Mouse (Mus musculus): ENCODE measurements around the gene Lypd6b.

Lypd6b gene

DNA sequence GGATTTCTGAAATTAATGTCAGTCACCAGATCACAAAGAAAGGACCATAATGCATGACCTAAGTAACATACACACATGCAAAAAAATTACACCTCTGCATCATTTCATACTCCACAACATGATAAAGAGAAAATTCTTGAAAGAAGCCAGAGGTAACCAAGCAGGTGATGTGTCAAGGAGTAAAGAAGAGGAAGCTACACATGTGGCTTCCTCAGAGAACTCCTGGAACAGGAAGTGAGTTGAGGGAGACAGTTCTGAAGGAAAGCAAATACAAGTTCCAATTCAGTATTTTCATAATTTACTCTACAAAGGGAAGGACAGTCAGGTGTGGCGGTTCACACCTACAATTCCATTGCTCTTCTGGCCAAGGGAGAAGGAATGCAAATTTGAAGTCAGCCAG, 93.5 kb downstream of the Lypd6b start:
- WGBS: 93% methylated on average over 1 of the region's 1 CpGs

DNA sequence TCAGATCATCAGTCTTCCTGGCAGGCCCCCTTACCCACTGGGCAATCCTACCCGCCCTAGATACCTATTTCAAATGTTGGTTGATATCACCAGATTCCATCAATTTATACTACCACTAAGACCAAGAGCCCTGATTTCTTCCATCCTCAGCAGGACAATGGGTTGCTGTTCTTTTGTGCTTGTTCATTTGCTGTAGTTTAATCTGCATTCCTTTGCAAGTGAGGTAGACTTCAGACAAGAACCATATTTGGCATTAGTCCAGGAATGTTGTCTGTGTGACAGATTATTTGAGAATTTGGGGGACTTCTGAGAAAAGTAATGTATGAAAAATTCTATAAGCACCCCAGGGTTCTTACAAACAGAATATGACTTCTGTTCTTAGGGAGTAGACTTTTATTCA, 95.0 kb downstream of the Lypd6b start:
- WGBS: 92% methylated on average over 1 of the region's 1 CpGs

DNA sequence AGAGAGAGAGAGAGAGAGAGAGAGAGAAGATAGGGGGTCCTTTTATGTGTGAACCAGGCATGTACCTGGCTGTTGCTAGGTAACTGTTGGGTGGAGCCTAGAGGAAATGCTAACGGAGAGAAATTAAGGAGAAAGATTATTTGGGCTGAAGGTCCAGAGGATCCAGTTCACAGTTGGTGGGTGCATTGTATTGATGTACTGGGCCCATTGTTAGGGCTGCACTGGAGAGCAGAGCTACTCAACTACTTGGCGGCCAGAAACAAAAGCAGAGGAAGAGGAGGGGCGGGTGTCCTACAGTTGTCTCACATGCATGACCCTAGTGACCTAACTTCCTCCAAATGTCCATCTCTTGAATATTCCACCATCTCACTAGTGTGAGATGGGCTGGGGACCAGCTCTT, 96.5 kb downstream of the Lypd6b start:
- WGBS: 74% methylated on average over 3 of the region's 3 CpGs

DNA sequence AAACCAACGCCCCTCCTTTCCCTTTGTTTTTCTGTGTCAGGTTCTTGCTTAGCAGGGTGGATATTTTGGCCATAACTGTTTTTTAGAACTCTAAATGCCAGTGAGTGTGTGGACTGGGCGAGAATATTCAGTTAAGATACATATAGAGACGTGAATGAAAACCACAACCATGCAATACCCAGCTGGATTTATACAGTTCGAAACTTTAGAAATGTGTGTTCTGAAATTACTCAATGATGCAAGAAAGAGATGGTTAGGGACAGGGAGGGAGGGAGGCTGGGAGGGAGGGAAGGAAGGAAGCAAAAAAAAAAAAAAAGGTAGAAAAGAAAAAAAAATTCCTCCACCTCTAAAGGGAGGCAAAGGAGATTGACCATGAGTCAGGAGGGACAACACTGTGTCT, 98.7 kb downstream of the Lypd6b start:
- WGBS: 80% methylated on average over 4 of the region's 4 CpGs

DNA sequence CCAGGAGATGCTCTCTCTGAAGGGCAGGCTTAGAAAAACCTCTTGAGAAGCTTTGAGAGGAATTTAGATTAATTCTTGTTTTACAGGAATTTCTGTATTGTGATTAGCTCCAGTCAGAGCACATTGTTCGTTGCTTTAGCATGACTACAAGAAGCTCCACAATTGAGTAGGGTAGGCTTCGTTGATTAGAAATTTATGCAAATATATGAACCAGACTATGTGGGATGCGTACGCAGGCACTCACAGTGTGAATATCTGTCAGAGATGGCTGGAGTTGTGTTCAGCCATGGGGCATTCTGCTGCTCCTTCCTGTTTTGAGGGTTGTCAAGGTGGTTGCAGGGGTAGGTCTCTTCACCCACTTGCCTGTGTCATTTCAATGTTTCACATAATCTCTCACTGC, 100.9 kb downstream of the Lypd6b start:
- WGBS: 83% methylated on average over 4 of the region's 4 CpGs

DNA sequence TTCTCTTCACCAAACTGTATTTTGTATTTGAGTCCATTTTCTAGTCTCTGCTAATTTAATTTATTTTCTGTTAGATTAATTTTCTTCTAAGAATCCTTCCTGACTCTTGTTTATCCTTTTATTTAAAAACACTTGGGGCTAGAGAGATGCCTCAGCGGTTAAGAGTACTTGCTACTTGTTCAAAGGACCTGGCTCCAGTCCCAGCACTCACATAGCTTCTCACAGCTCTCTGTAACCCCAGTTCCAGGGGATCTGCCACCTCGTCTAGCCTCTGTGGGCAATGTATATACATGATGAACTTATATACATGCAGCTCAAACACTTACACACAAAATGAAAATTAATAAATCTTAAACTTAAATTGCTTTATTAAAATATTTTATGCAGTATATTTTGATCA, 103.2 kb downstream of the Lypd6b start:
- WGBS: 56% methylated on average over 2 of the region's 2 CpGs

DNA sequence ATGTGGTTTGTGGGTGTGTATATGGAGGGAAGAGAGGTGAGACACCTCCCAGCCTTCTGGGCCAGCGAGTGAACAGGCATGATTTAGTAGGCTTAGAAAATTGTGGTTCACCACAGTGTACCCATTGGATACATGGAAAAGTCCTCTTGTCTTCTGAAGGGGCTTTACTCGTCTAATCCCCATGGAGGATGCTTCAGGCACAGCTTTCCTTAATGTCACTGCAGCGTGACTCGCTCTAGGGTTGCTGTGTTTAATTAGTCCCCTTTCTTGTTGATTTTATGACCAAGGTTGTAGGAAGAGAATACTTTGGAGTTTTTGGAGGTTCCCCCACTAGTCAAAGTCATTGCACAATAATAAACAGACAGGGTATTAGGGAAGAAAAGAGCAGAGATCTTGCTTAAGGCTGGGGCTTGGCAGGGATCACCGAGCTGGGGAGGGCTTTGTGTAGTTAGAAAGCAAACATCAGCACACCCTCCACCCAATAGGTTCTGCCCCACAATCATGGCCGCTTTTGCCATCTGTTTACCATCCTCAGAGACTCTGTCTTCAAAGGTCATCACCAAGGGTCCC, 122.4 kb downstream of the Lypd6b start:
- WGBS: 93% methylated on average over 6 of the region's 6 CpGs

DNA sequence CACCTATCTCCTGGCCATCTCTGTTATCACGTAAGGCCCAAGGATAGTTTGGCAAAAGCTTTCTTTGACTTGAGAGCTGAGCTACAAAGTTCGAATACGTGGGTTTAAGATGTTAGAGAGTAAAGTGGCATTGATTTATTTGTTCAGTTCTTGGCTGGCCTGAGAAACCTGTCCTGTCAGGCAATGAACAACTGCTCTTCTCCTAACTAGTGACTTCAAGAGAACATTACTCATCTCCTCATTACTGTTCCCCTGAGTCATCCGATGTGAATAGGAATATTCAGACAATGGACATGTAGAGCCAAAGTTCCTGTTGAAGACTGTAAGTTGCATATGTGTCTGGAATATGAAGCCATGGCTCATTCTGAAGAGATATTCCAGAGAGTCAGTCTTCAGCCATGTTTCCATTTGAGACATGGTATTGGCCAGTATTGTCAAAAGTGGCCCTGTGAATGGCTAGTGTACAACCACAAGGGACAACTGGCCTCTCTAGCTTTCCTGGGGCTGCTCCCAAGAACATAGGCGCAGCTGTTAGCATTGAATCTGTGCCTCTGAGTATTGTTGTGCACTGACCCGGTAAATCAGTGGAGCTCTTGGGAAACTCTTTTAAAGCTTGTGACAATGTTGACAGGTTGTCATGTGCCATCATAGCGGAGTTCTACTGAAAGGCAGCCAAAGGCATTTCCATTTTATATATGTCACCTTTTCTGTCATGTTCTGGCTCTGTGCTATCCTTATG, 124.0 kb downstream of the Lypd6b start:
- WGBS: 89% methylated on average over 7 of the region's 7 CpGs

DNA sequence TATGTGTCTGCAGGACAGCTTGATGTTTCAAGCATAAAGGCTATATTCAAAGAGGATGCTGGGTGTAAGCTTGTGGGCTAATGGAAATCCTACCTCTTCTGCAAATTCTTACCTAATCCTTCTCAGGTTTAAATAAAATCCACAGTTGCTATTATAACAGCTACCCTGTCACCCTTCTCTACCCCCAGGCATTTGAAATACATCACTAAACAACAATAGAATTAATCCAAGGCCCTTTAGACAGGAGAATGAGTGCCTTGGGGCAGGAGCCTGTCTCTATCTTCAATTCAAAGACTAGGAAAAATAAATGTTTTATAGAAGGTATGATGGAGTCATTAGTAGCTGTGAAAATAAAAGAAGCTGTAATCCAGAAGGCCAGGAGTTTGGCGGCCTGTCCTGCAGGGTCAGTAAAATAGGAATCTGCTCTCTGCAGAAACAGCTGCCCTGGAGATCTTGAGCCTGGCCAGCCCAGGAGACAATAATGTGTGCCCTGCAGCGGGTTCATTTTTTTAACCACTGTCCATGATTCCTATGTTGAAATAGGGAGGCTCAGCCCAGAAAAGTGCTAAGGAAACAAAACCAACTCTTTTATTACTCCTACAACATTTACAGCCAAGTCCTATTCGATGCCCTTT, 124.9 kb downstream of the Lypd6b start:
- WGBS: 74% methylated on average over 3 of the region's 3 CpGs

DNA sequence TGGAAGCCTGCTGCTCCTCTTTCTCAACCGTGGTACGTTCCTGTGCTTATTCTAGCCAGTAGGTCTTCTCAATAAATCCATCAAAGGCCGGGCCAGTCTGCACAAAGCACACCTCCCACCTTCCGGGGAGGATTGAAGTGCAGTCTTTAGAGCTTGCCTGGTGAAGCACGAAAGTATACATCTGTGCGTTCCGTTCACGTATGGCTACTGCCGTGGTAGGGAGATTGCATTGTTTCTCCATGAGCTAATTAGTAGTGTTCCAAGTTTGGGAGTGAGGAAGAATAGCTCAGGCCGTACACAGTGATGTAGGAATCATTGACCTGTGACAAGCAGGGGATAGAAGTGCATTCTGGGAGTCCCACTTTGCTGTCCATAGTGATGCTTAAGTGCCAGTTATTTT, 130.0 kb downstream of the Lypd6b start:
- WGBS: 72% methylated on average over 10 of the region's 10 CpGs

DNA sequence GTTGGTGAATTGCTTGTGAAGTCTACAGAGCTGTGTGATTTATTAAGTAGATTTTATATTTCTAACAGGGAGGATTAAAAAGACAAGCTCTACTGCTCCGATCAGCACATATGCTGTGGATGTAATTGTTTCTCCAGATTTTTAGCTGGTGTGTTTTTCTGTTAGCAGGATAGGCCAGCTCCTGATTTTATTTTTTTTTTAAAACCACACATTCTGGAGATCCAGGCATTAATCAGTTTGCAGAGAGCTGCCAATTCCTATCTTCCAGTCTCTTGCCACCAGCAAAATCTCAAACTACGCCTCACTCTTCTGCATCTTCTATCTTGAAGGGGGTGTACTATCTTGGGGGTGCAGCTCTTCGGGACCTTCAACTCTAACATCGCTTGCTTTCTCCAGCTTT, 130.6 kb downstream of the Lypd6b start:
- WGBS: 68% methylated on average over 4 of the region's 4 CpGs

DNA sequence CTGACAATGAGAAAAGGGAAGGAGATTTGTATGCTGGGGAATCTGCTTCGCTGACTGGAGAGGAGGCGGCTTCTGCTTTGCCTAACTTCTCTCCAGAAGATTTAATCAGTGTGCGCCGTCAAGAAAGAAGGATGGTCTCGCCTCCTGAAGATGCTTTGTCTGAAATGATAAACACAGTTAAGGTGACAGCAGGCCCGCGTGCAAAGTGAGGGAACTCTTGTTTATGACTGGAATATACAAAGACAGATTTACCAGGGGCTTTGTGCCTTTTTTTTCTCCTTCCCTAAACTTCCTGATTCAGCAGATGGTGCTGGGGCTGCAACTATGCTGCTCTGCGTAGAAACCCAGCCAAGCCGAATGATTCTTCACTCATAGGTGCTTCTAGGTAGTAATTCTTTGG, 131.2 kb downstream of the Lypd6b start:
- WGBS: 31% methylated on average over 9 of the region's 9 CpGs

DNA sequence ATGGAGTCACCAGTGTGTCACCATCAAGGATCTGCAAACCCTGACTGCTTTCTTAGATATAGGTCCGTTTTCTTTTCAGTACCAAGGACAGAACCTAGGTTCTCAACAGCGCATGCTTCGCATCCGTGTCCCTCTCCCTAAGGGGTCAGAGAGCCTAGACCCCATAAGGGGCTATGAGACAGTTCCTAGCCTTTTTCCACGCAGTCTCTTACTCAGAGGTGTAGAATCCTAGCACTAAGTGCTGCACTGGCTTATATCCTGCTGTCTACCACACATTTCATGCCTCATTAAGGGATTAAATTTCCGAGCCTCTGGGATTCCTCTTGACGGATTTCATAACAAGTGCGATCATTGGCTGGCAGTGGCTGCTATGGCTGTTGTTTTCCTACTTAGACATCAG, 134.5 kb downstream of the Lypd6b start:
- WGBS: 84% methylated on average over 8 of the region's 8 CpGs

DNA sequence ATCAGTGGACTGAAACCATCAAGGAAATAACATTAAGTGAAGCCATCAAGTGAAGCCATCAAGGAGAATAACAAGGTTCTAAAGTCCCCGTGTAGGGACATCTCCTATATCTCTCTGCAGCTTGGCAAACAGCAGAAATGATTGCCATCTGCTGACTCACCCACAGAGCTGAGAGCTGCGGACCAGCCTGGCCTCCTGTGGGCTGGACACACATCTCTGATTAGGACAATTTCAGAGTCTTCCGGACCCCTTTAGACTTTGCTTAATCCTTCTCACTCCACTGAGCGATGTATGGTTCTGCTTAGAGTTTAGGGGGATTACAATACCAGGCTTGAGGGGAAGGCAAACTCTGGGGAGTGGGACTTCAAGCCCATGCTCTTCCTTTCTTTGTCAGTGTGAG, 135.3 kb downstream of the Lypd6b start:
- 62% methylated on average over 4 of the region's 4 CpGs for WGBS

DNA sequence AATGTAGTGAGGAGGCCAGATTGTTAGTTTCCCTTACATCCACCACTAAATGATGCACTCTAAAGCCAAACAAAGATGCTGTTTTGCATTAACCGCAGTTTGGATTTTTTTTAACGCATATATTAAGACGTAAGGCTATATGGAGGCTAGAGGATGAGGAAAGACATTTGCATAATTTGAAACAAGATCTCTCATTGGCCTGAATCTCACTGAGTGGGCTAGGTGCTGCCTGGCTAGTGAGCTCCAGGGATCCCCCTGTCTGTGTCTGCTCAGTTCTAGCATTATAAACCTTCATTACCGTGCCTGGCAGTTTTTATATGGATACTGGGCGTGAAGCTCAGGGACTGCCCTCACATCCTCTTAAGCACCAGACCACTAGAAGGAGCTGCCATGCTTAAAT, 138.7 kb downstream of the Lypd6b start:
- WGBS: 60% methylated on average over 5 of the region's 5 CpGs

DNA sequence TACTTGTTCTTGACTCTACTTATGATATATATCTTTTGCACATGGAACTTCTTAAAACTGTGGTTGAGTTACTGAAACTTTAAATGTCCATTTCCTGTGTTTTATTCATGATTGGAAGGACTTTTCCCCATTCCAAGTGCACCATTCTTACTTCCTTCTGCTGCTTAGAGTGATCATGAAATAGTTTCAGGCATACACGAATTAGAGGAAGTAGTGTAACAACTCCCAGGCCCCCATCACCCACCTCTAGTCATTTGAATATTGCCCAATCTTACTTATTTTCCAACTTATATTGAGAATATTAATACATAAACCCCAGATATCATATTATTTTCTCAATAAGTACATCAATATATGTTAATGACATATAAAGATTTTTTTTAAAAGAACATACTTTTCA, 139.9 kb downstream of the Lypd6b start:
- 67% methylated on average over 1 of the region's 1 CpGs for WGBS

DNA sequence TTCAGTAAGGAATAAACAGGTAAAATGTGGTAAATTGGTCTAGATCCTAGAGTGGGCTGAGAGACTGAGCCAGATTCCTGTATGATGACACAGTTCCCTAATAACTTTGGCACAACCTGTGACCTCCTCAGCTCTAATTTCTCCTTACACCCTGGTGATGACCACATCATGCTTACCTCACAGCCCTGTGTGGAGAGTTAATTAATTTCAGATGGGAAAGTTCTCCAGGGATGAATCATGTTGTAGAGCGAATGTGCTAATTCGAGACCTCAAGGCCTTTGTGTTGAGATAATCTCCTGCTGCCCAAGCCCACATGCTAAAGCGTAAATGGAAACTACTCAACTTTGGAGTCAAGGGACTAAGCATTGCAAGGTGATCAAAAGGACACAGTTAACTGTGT, 142.4 kb downstream of the Lypd6b start:
- WGBS: 88% methylated on average over 3 of the region's 3 CpGs

DNA sequence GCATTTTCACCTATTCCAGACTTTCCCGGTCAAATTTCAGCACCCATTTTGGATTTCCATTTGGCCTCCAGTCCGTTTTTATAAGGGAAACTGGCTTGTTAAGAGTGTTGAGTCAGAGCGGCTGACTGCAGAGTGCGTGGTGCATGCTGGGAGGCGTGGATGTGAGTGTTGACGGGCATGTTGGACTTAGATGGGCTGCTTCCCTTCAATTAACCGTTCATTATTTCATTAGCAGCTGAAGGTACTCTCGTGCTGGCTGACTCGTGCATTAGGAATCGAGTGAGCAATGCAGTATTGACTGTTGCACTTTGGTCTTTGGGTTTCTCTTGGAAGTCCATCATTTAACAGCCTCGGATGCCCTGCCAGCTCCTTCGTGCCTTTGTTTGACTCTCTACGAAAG, 150.1 kb downstream of the Lypd6b start:
- WGBS: 73% methylated on average over 13 of the region's 13 CpGs

DNA sequence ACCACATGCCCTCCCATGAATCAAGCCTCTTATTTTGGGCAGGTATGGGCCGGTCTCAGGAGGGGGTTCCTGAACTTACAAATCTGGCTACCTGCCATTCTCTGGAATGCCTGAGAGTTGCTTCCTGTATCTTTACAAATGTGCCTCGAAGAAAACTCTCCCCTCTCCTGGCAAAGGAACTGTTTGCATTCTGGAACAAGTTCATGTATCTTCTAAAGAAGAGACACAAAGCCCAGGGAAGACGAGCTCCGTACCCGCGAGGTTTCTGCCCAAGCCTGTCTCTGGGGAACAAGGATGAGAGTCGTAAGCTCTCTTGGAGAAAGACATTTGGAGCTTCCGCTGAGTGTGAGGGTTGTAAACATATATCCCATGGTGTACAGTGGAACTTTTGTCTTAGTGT, 150.8 kb downstream of the Lypd6b start:
- WGBS: 59% methylated on average over 8 of the region's 8 CpGs

DNA sequence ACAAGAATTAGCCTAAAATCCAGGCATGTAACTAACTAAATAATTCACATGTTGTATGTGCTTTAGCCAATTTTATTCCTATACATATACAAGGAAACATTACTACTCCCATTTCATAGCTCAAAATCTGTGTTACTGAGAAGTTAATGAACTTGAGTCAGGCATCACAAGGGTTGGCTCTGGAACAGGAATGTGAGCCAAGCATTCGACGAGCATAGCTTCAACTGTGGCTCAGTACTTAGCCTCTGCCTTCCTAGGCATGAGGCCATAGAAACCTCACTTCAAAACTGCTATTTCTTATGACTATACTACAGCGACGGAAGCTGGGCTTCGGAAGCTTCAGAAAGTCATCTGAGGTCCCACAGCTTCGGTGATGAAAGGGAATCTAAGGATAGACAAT, 152.9 kb downstream of the Lypd6b start:
- WGBS: 50% methylated on average over 6 of the region's 6 CpGs

DNA sequence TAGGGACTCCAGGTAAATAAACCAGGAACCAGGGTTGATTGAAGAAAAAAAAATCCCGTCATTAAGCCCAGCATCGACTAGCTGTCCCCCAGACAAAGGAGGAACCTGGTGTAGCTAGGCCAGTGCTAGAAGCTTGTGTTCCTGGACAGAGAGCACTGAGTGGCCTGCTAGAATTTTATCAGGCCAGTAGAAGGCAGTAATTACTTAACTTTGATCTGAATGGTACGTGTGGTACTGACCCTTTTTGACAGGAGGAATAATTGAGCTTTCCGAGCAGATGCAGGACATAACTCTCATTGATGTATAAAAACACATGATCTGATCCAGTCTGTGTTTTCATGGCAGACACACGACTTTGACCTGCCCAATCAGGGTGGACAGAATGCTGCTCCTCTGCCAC, 154.6 kb downstream of the Lypd6b start:
- 74% methylated on average over 5 of the region's 5 CpGs for WGBS

DNA sequence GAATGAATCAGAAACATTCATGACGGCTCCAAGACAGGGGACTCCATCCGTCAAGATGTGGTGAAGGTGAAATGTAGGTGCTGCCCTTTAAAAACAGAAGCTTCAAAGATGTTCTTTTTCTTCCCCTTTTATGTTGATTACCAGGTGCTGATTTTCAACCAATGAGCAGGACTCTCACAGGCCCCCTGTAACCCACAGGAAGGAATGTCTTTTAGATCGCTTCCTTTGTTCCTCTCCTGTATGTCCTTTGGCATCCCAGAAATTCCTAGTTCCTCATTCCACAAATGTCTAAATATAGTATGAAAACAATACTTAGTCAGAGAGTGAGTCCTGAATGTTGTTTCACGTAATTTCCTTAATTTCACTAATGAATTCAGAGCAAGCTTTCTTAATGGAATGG, 164.2 kb downstream of the Lypd6b start:
- 83% methylated on average over 4 of the region's 4 CpGs for WGBS

DNA sequence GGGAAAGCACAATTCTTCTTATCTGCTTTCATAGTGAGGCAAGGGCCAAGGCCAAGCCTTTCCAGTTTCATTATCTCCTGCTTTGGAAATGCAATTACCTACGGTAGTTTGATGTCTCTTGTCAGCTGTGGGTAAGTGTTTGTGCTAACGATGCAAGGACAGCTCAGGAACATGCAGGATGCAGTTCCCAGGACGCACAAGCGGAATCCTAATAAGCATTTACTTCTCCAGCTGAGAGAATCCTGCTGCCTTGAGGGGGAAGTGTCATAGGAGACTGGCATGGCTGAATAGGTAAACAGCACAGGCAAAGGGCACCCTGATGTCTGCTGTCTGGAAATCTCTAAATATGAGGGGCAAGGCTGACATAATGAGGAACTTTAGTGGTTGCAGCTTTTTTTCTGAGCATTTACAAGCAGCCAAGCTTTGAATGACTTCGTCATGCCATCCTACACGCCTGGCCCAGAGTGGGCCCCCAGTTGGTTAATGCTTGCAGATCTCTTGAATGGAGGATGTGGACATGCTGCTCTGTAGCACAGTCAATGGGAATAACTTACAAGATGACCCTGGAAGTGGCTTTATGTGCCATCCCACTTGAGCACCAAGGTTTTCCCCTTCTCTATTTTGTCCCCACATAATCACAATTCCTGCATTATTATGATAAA, 165.3 kb downstream of the Lypd6b start:
- 83% methylated on average over 6 of the region's 6 CpGs for WGBS
